In genomic region chrX:11752513-11752912, GRCm38 (mm10) we compare ENCODE assay signal across 9 mouse cellular contexts.
A peak's percentile ranks its signal among the peaks of the same experiment; 100 is the strongest.
DNase-seq lines count a peak whose midpoint lies in the region; ATAC-seq and TF ChIP-seq lines count a peak whose summit lies in the region.
"Had no signal": no experiment of that assay in that cellular context is flagged by ENCODE, and none has a peak within 500 bp of the region (broad histone marks: within the 10 kb centered on the region; RNA-seq: fewer than 3 reads in every experiment).

No protein-coding gene starts in this region.

- no peaks in the 10 kb centered on the region for H3K79me2 ChIP-seq in macrophage (ENCODE audit: inconsistent target)

- peak; percentile 82 for ATAC-seq in hindbrain, embryonic 16.5 days
- no peak for ATAC-seq in hindbrain, embryonic 14.5 days (ENCODE audit: low FRiP score)
- peak; percentile 72 for ATAC-seq in neural tube, embryonic 13.5 days (ENCODE audit: low read depth)
- no peak for ATAC-seq in heart, postnatal 0 days (ENCODE audit: insufficient read depth, low read depth)
- ATAC-seq: forebrain, embryonic 13.5 days had no signal

- no peaks in the 10 kb centered on the region for H3K27me3 ChIP-seq in hindbrain, embryonic 16.5 days (replicated peaks; ENCODE audit: control insufficient read depth, insufficient read depth, low read length)
- H3K27me3 ChIP-seq in hindbrain, embryonic 14.5 days (ENCODE audit: control insufficient read depth, insufficient read depth, low read length), result peaks cover 6% of the 10 kb centered on the region; the same call in 1 of the 2 replicates
- no peaks in the 10 kb centered on the region; the same call in 1 of the 2 replicates for H3K27me3 ChIP-seq in neural tube, embryonic 13.5 days
- no peaks in the 10 kb centered on the region for H3K27me3 ChIP-seq in heart, postnatal 0 days (ENCODE audit: control insufficient read depth, insufficient read depth, low read length)

- no peak overlapping the region for H3K4me2 ChIP-seq in hindbrain, embryonic 16.5 days (ENCODE audit: low read length)
- H3K4me2 ChIP-seq in hindbrain, embryonic 14.5 days (replicated peaks), result no peak overlapping the region
- H3K4me2 ChIP-seq in neural tube, embryonic 13.5 days, result no peak overlapping the region
- no peak overlapping the region for H3K4me2 ChIP-seq in heart, postnatal 0 days (ENCODE audit: low read depth, low read length)
- H3K4me2 ChIP-seq: forebrain, embryonic 13.5 days had no signal

- H3K9ac ChIP-seq in hindbrain, embryonic 16.5 days (ENCODE audit: low read depth, low read length), result no peak overlapping the region
- H3K9ac ChIP-seq in hindbrain, embryonic 14.5 days, result no peak overlapping the region
- H3K9ac ChIP-seq in neural tube, embryonic 13.5 days, result no peak overlapping the region
- H3K9ac ChIP-seq in heart, postnatal 0 days (replicated peaks; ENCODE audit: low read depth, low read length), result no peak overlapping the region
- H3K9ac ChIP-seq: forebrain, embryonic 13.5 days had no signal

- 57% methylated on average over 5 of the region's 5 CpGs for WGBS in hindbrain, embryonic 16.5 days
- 63% methylated on average over 5 of the region's 5 CpGs for WGBS in hindbrain, embryonic 14.5 days
- WGBS in neural tube, embryonic 13.5 days, result 58% methylated on average over 5 of the region's 5 CpGs
- WGBS in heart, postnatal 0 days, result 63% methylated on average over 5 of the region's 5 CpGs
- WGBS in macrophage (ENCODE audit: missing documents), result 76% methylated on average over 5 of the region's 5 CpGs

- H3K9me3 ChIP-seq in hindbrain, embryonic 16.5 days (ENCODE audit: control insufficient read depth, low read length), result no peaks in the 10 kb centered on the region
- H3K9me3 ChIP-seq in hindbrain, embryonic 14.5 days (ENCODE audit: control insufficient read depth, low read length), result no peaks in the 10 kb centered on the region
- H3K9me3 ChIP-seq in neural tube, embryonic 13.5 days, result no peaks in the 10 kb centered on the region
- H3K9me3 ChIP-seq in heart, postnatal 0 days (replicated peaks; ENCODE audit: control insufficient read depth, low read length), result no peaks in the 10 kb centered on the region
- H3K9me3 ChIP-seq: forebrain, embryonic 13.5 days had no signal

- H3K27ac ChIP-seq in hindbrain, embryonic 16.5 days (ENCODE audit: low read depth, low read length), result no peak overlapping the region
- no peak overlapping the region for H3K27ac ChIP-seq in hindbrain, embryonic 14.5 days
- H3K27ac ChIP-seq in neural tube, embryonic 13.5 days (replicated peaks), result 0 out of 2 replicates have a peak overlapping the region, but pooled peaks have one; percentile 49
- peak overlapping the region; percentile 57 for H3K27ac ChIP-seq in heart, postnatal 0 days (ENCODE audit: low read depth)
- 0 out of 2 replicates have a peak overlapping the region, but pooled peaks have one; percentile 24 for H3K27ac ChIP-seq in macrophage
- H3K27ac ChIP-seq in gastrocnemius, adult 2 months, result no peak overlapping the region
- H3K27ac ChIP-seq: forebrain, embryonic 13.5 days had no signal

- TF ChIP-seq EP300 in heart, postnatal 0 days (IDR thresholded peaks at IDR 0.05; ENCODE audit: low read depth), result no peak

- no peaks in the 10 kb centered on the region for H3K4me1 ChIP-seq in hindbrain, embryonic 16.5 days (ENCODE audit: control insufficient read depth, insufficient read depth, low read depth, low read length)
- no peaks in the 10 kb centered on the region for H3K4me1 ChIP-seq in hindbrain, embryonic 14.5 days (replicated peaks; ENCODE audit: control insufficient read depth, insufficient read depth, low read length)
- H3K4me1 ChIP-seq in neural tube, embryonic 13.5 days (replicated peaks), result peaks cover 4% of the 10 kb centered on the region; the same call in 1 of the 2 replicates
- H3K4me1 ChIP-seq in heart, postnatal 0 days (ENCODE audit: control insufficient read depth, insufficient read depth), result peaks cover 5% of the 10 kb centered on the region; the same call in 1 of the 2 replicates
- H3K4me1 ChIP-seq: forebrain, embryonic 13.5 days had no signal

- no peak for DNase-seq in hindbrain, embryonic 14.5 days (ENCODE audit: low spot score)
- no peak for DNase-seq in neural tube, embryonic 10.5 days (ENCODE audit: extremely low spot score, low spot score)
- no peak for DNase-seq in heart, postnatal 0 days (ENCODE audit: low spot score)
- DNase-seq in gastrocnemius, adult 2 months, result no peak
- DNase-seq: lung, adult 2 months had no signal

- H3K4me3 ChIP-seq in hindbrain, embryonic 16.5 days (ENCODE audit: low read length), result no peak overlapping the region
- no peak overlapping the region for H3K4me3 ChIP-seq in hindbrain, embryonic 14.5 days (replicated peaks; ENCODE audit: low read length)
- H3K4me3 ChIP-seq in neural tube, embryonic 13.5 days, result no peak overlapping the region
- no peak overlapping the region for H3K4me3 ChIP-seq in heart, postnatal 0 days (ENCODE audit: low read depth, low read length)
- no peak overlapping the region for H3K4me3 ChIP-seq in macrophage (ENCODE audit: inconsistent target)
- H3K4me3 ChIP-seq in gastrocnemius, adult 2 months, result no peak overlapping the region
- H3K4me3 ChIP-seq: forebrain, embryonic 13.5 days had no signal

- no peak for TF ChIP-seq CTCF in heart, postnatal 0 days (IDR thresholded peaks at IDR 0.05; ENCODE audit: low read depth)
- TF ChIP-seq CTCF in gastrocnemius, adult 2 months (IDR thresholded peaks at IDR 0.05), result no peak

- H3K36me3 ChIP-seq in hindbrain, embryonic 16.5 days (ENCODE audit: control insufficient read depth, insufficient read depth, low read length), result no peaks in the 10 kb centered on the region
- H3K36me3 ChIP-seq in hindbrain, embryonic 14.5 days (replicated peaks; ENCODE audit: control insufficient read depth, insufficient read depth), result no peaks in the 10 kb centered on the region
- no peaks in the 10 kb centered on the region for H3K36me3 ChIP-seq in neural tube, embryonic 13.5 days
- H3K36me3 ChIP-seq in heart, postnatal 0 days (replicated peaks; ENCODE audit: control insufficient read depth, insufficient read depth, low read length), result no peaks in the 10 kb centered on the region
- no peaks in the 10 kb centered on the region for H3K36me3 ChIP-seq in macrophage (ENCODE audit: inconsistent target)

- intact Hi-C loops in gastrocnemius, adult 2 months (cut with DNase I), result no loop called here

Comparison
In these comparisons a context has a peak if more than half of its experiments do, and no peak if none do; other contexts are left out.
1. ATAC-seq: peak in hindbrain, embryonic 16.5 days (single experiment) and neural tube, embryonic 13.5 days (single experiment); none in hindbrain, embryonic 14.5 days (single experiment) and heart, postnatal 0 days (single experiment).
2. H3K27ac ChIP-seq: peak in neural tube, embryonic 13.5 days (single experiment), heart, postnatal 0 days (single experiment) and macrophage (single experiment); none in hindbrain, embryonic 16.5 days (single experiment), hindbrain, embryonic 14.5 days (single experiment) and gastrocnemius, adult 2 months (single experiment).